Comparison of ENCODE assay signal across 7 mouse cellular contexts in the genomic region with DNA sequence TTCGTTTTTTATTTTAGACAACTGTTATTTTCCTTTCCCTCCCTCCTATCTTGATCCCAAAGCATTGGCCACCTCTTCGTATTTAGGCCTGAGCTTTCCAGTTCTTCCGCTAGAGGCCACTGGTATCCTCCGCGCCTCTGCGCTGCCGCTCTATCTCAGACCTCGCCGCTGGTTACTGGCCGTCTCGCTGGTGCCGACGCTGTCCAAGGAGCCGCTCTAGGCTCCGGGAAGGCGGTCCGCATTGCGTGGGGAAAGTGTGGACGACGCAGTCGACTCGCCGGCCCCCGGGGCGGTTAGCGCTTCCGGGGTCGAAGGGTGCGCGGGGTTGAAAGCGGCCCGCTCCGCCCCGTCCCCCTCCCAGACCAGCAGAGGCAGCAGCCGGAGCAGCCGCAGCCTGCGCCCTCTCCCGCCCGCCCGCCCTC. TPM values are rescaled to one million over a fixed set of nuclear protein-coding genes. Genes with fewer than 3 reads are reported as not detected.
DNase-seq lines count a peak whose midpoint lies in the region; ATAC-seq lines count a peak whose summit lies in the region.

A gene (plus strand): TSS at position 357 of the 422 bp plus-strand sequence.

- H3K36me3 ChIP-seq in embryonic facial prominence, embryonic 11.5 days (replicated peaks; ENCODE audit: control insufficient read depth, insufficient read depth, low read depth, low read length), result no peaks in the 10 kb centered on the region
- H3K36me3 ChIP-seq in limb, embryonic 10.5 days, result peaks cover 31% of the 10 kb centered on the region
- peaks cover 16% of the 10 kb centered on the region for H3K36me3 ChIP-seq in midbrain, embryonic 13.5 days

- 1% methylated on average over 34 of the region's 40 CpGs for WGBS in embryonic facial prominence, embryonic 11.5 days
- WGBS in limb, embryonic 10.5 days, result under 1% methylated on average over 36 of the region's 40 CpGs
- WGBS in midbrain, embryonic 13.5 days, result under 1% methylated on average over 29 of the region's 40 CpGs

- peak within 1 kb of the TSS; percentile 97 for H3K27ac ChIP-seq in embryonic facial prominence, embryonic 11.5 days (replicated peaks; ENCODE audit: low read depth, low read length)
- peak within 1 kb of the TSS; percentile 99 for H3K27ac ChIP-seq in limb, embryonic 10.5 days
- H3K27ac ChIP-seq in midbrain, embryonic 13.5 days, result peak within 1 kb of the TSS; percentile 97

- DNase-seq in adrenal gland, postnatal 14 days, result peak; percentile 98
- DNase-seq in embryonic facial prominence, embryonic 11.5 days (ENCODE audit: low spot score), result peak; percentile 99
- peak; percentile 97 for DNase-seq in kidney, adult 11 months
- peak; percentile 97 for DNase-seq in limb, embryonic 10.5 days (ENCODE audit: low spot score)
- DNase-seq in spleen, adult 12 weeks (ENCODE audit: low spot score), result peak; percentile 90

- H3K9ac ChIP-seq in embryonic facial prominence, embryonic 11.5 days (replicated peaks; ENCODE audit: low read length), result peak within 1 kb of the TSS; percentile 98
- peak within 1 kb of the TSS; percentile 92 for H3K9ac ChIP-seq in midbrain, embryonic 13.5 days (replicated peaks)

- peak within 1 kb of the TSS; percentile 51 for H3K4me2 ChIP-seq in embryonic facial prominence, embryonic 11.5 days (ENCODE audit: low read depth, low read length)
- peak within 1 kb of the TSS; percentile 71 for H3K4me2 ChIP-seq in midbrain, embryonic 13.5 days (replicated peaks)

- no peaks in the 10 kb centered on the region for H3K4me1 ChIP-seq in embryonic facial prominence, embryonic 11.5 days (ENCODE audit: control insufficient read depth, insufficient read depth, low read length)
- peaks cover 13% of the 10 kb centered on the region for H3K4me1 ChIP-seq in limb, embryonic 10.5 days
- peaks cover 21% of the 10 kb centered on the region for H3K4me1 ChIP-seq in midbrain, embryonic 13.5 days (replicated peaks)

- H3K4me3 ChIP-seq in embryonic facial prominence, embryonic 11.5 days (ENCODE audit: low read depth, low read length), result peak within 1 kb of the TSS; percentile 82
- peak within 1 kb of the TSS; percentile 95 for H3K4me3 ChIP-seq in limb, embryonic 10.5 days
- H3K4me3 ChIP-seq in midbrain, embryonic 13.5 days (replicated peaks), result peak within 1 kb of the TSS; percentile 85

- peak; percentile 99 for ATAC-seq in embryonic facial prominence, embryonic 11.5 days (replicated peaks; ENCODE audit: insufficient number of reproducible peaks, low FRiP score, low TSS enrichment, low read depth)
- ATAC-seq in granulocyte monocyte progenitor cell, adult 5-6 weeks (replicated peaks; ENCODE audit: poor library complexity, severe bottlenecking), result peak; percentile 96
- ATAC-seq in midbrain, embryonic 13.5 days, result peak; percentile 100

- H3K27me3 ChIP-seq in embryonic facial prominence, embryonic 11.5 days (ENCODE audit: control insufficient read depth, insufficient read depth, low read length), result no peaks in the 10 kb centered on the region
- H3K27me3 ChIP-seq in limb, embryonic 10.5 days (ENCODE audit: low read depth, poor library complexity, severe bottlenecking), result no peaks in the 10 kb centered on the region
- H3K27me3 ChIP-seq in midbrain, embryonic 13.5 days, result no peaks in the 10 kb centered on the region

- no peaks in the 10 kb centered on the region for H3K9me3 ChIP-seq in embryonic facial prominence, embryonic 11.5 days (replicated peaks; ENCODE audit: control insufficient read depth, low read length)
- H3K9me3 ChIP-seq in limb, embryonic 10.5 days (replicated peaks), result no peaks in the 10 kb centered on the region
- H3K9me3 ChIP-seq in midbrain, embryonic 13.5 days, result no peaks in the 10 kb centered on the region

RNA-seq across cellular contexts. Expression of the gene that starts here (rescaled TPM):
- 726 and 812 TPM in 2 replicates for total RNA-seq in adrenal gland, postnatal 14 days (2021)
- 288 and 290 TPM in 2 replicates for polyA plus RNA-seq in embryonic facial prominence, embryonic 11.5 days (2014; fragmentation: Nextera tagmentation; extraction: Ambion mirVana)
- total RNA-seq in granulocyte monocyte progenitor cell, adult 5-6 weeks (2014; fragmentation: Nextera tagmentation), result 731 and 799 TPM in 2 replicates
- 213 and 218 TPM in 2 replicates for total RNA-seq in granulocyte monocyte progenitor cell, adult 5-6 weeks (2017)
- 230 and 235 TPM in 2 replicates for polyA plus RNA-seq in limb, embryonic 10.5 days (2016; fragmentation: Nextera tagmentation; extraction: Ambion mirVana)
- 164 and 166 TPM in 2 replicates for polyA plus RNA-seq in midbrain, embryonic 13.5 days (2015; fragmentation: Nextera tagmentation; extraction: Ambion mirVana)

Comparison
In these comparisons a context has a peak if more than half of its experiments do, and no peak if none do; other contexts are left out.
1. Peak in every context shown above with its lines: DNase-seq, ATAC-seq, H3K4me3 ChIP-seq and H3K27ac ChIP-seq.